Mouse (Mus musculus) adrenal gland, postnatal 14 days (tissue): ENCODE data around the gene Ptpn3. TPM values are rescaled to one million over a fixed set of nuclear protein-coding genes. Genes with fewer than 3 reads are reported as not detected.

ENCODE experiments used
- DNase-seq: peaks from one replicate; pipeline ENCODE4 v3.0.0; 2021; ENCODE audit warnings: mixed read lengths
- long read RNA-seq, 2 experiments: library from polyadenylated mRNA; stranded (forward); transcript quantifications; one replicate each; pipeline ENCODE4 v2.0.0; 2021
- total RNA-seq: library from RNA; stranded (reverse); gene quantifications from 2 replicates; pipeline ENCODE4 v1.2.3, GENCODE M21; 2021

Gene Ptpn3
- 19.0 and 26.2 TPM in 2 replicates for total RNA-seq
- long read RNA-seq, experiment 1, partial matches to known transcripts: 0 of 3 reads
- long read RNA-seq, experiment 1, other reads (novel, unspliced or antisense): 3 of 3 reads
- long read RNA-seq, experiment 2, partial matches to known transcripts: 2 of 7 reads
- long read RNA-seq, experiment 2, other reads (novel, unspliced or antisense): 5 of 7 reads

DNA sequence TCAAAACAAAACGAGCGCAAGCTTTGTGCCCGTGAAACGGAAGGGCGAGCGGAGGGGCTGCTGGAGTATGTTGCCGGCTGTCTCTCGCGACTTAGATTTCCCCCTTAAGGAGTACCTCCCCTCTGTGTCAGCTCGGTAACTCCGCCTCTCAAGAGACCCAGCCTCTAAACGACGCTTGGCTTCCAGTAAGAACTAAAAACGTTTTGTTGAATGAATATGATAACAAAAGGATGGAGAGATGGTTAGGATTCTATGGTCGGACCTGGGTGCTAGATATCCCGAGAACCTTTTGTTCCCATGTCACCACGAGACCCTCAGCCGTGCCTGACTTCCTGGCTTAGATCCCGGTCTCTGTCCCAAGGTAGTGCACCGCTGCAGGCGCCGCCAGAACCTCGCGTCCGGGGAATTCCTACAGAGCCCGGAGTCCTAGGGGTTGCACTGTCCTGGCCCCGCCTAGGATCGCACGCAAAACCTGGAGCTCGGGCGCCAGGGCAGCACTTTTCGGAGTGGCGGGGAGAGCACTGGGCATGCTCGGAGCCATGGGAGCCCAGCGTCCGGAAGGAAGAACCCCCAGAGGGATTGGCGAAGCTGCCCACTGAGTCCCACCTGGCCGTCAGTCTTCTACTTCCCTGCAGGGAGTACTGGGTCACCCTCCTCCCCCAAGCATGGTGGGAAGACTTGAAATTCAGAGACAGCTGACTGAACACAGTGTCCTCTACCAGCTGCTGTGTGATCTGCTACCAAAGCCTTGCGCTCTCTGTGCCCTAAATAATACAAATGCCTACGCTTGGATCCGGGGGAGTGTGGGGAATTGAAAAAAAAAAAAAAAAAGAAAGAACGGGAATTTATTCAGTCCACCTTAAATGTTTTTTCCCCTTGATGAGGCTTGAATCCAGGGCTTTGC lies at the start of gene Ptpn3:
TSS of gene Ptpn3 (minus strand) at position 428 of the 904 bp plus-strand sequence.
- peak; percentile 93 for DNase-seq

GRCm38 (mm10) chr4:57350541-57350940 lies 48.9 kb upstream of the Ptpn3 start:
- DNase-seq: no peak

- no peak for DNase-seq
Measured at GRCm38 (mm10) chr4:57343996-57344395, 42.4 kb upstream of the Ptpn3 start.

DNA sequence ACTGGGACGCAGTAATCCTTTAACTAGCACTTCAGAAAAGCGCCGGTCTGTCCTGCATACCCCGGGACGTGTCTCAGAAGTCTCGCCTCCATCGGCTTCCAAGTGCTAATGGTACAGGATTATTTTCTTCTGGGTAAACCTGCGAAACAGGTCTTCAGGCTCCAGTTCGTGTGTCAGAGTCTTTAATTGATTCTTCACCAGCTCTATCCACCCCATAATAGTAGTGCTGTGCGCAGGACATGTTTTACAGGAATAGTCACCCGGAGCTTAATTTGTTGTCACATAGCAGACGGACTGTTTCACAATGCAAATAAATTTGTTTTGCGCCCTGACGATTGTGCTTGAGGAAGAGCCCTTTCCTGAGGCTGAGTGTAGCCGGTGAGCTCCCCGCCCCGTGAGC lies 37.3 kb upstream of the Ptpn3 start:
- no peak for DNase-seq

DNA sequence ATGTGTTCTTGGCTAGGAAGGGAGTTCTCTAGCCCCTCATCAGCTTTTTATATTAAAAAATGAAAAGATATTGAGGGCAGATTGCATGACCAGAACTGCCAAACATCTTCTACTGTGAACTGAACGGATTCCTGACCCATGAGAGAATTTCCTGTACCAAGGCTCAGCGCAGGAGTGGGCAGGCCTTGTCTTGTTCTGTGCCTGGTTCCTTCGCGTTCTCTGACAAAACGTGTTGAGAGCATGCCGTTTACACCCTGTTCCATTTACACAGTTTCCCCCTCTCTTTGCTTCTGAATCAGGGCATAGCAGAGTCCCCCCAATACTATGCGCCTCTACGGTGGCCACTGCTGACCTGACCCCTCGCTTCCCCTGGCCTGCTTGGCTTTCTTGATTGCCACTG lies 36.4 kb upstream of the Ptpn3 start:
- DNase-seq: no peak

GRCm38 (mm10) chr4:57335000-57335666 lies 33.5 kb upstream of the Ptpn3 start:
- no peak for DNase-seq

DNA sequence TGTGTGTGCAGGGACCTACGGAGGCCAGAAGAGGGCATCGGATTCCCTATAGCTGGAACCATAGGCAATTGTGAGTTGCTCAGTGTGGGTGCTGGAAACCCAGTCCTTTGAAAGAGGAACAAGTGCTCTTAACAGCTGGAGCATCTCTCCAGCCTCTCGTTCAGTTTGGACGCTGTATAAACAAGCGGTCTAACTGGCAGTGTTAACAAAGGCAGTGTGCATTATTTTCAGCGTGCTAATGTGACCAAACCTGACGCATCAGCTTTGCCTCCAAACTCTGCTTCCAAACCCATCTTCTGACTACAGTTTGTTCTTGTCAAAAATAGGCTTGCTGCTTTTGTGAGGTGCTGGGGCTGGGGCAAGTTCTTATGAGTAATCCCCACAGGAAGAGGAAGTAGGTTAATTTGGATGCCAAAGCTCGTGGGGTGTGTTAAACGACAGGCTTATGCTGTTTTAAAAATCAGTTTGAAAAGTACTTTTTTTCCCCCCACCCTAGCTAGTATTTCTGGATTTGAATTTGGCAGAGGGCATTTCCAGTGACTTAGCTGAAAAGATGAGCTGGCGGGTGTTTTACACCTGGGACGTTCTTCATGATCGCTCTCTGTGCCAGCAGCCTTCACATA lies 32.4 kb upstream of the Ptpn3 start:
- DNase-seq: no peak

DNA sequence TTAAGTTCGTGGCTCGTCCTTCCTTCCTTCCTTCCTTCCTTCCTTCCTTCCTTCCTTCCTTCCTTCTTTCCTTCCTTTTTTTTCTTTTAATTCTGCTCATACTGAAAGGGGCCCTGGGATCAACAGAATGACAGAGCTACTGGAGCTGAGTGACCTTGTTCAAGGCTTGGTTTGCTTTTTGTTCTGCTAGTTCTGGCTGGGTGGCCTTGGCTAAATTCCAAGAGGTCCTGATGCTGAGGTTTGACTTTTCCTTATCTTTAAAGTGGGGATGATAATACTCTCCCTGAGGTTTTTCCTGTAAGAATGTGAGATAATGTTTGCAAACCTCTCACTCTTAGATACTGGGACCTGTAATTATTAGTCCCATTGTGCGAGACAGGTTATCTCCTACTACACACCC lies 30.9 kb upstream of the Ptpn3 start:
- peak; percentile 74 for DNase-seq

DNA sequence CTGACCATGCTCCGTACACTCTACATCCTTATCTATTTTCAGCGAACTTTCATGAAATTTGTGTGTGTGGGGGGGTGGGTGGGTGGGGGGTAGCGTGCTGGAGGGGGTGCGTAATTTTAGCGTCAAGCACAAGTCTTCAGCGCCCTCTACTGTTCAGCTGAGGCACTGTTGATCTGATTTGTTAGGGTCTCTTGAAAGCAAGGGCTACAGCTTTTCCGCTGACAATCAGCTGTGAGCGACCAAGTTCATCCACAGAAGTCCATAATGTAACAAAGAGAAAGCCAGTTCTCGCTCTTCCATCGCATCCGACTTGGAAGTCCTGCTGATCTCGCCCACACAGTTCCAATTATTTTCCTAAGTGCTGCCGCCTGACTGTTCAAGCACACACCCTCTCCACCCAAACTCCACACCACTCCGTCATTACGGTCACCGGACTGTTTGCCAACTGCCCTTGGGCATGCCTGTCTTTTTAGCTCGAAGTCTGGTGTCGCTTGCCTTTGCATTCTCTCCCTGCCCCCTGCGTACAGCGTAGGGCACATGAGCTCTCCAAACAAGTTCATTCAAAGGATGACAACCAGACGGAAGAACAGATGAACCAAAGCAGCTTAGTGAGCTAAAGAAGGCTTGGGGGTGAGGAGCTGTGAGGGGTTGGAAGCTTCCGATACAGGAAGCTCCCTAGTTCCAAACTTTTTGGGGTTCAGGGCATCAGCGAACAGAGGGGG lies 19.1 kb upstream of the Ptpn3 start:
- peak; percentile 52 for DNase-seq

DNA sequence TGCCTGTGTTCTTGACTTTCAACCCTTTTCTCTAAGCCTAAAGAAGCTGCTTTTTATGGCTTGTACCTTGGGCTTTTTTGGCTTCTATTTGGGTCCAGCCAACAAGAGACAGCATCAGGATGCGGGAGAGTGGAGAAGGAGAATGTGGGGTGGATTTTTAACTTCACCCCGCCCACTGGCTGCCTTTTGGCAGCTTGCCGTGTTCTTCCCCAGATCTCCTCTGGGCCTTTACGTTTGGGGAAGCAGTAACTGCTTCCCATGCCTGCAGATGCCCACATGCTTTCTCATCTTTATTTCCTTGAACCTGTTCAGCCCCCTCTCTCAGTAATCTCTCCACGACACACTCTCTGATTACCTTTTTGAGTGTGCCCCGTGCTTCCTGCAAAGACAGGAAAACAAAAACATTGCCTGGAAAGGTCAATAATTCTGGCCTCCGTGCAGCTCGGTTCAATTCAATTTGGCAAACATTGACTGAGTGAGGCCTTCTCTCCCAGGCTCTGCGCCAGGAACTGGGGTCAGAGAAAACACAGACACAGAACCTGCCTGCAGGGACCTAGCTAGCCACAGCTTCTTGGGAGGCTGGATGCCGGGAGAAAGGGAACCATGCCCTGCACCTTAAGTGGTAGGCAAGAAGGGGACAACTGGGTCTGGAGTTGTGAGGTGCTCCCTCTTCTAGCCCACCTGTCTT lies 17.0 kb upstream of the Ptpn3 start:
- DNase-seq: peak; percentile 43

DNA sequence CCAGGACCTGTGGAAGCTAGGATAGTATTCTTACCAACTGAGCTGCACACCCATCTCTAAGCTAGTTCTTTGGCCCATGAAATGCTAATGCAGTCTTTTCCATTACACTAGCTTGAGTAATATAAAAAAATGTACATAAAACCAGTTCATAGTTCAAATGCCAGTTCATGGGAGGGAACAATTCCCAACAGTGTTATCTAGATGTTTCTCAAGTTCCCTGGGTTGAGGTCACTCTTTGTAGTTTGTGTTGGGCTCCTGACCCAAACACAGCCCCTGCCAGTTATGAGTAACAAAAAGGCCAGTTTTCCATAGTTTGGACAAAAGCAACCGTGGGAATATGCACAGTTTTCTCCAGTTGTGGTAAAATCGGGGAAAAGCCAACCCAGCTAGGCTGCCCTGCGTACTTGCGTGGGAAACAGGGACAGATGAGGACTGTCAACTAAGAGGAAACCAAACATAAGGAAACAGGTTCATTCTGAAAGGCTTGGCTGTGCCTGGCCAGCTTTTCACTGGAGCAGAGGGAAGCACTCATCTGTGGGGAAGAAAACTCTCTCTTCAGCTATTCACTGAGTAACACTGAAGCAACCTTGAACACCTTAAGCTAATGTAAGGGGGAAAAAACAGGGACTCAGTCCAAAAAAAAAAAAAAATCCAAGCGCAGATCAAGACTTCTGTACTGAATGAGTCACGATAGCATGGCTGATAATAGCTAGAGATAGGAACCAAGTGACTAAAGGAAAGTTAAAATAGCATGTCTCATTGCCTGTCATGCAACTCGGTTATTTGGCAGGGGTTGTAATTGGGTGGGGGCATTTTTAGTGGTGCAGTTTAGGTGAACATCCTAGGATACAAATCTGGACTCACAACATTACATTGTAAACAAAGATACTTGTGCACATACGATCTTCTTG lies 10.9 kb upstream of the Ptpn3 start:
- DNase-seq: no peak

- no peak for DNase-seq
Measured at GRCm38 (mm10) chr4:57311750-57312149, 10.1 kb upstream of the Ptpn3 start.

DNA sequence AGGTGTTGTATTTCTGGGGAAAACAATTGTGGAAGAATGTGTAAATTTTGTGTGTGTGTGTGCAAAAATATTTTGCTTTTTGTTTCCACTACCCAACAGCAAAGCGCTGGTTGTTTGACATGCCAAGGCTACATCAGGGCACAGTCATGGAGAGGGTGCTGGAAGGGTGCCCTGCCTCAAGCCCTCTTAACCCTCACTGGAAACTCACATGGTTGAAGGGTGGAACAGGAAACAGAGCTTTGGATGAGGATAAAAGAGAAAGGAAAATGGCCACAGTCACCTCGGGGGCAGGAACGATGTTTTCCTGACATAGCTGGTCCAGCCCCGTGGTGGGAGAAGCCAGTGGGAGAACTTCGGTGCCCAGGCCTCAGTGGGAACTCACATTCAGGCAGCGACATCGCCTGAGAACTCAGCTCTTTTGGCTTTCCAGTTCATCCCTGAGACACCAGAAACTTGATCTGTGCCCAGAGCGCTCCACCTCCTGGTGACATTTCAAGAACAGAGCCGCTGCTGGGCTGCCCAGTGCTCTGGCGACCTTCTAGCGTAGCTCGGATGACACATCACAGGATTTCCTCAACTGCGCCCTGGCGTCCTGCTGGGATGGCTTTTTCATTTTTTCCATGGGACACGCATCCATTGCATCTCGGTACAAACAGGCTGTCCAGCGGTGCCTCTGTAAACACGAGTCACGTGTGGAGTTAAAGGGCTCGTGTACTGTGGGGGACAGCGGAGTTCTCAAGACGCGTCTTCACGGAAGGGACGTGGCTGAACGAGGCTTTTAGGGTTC lies 6.8 kb upstream of the Ptpn3 start:
- DNase-seq: peak; percentile 83

DNA sequence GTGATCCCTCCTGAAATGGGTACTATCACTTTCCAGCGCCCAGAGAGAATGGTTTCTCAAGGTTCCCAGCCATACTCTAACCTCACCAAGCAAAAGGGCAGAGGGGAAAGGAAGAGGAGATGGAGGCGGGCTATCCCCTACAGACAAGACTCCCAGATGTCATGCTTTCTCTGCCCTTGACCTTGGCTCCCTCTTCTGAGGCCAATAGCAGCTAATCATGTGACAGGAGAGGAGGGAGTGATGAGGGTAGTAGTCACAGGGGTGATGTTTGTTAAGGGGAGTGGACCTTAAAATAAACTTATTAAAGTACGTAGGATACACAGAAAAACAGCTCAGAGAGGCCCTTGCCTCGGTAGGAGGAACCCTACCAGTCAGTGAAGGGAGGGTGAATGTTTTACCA lies 6.1 kb upstream of the Ptpn3 start:
- DNase-seq: peak; percentile 56

DNA sequence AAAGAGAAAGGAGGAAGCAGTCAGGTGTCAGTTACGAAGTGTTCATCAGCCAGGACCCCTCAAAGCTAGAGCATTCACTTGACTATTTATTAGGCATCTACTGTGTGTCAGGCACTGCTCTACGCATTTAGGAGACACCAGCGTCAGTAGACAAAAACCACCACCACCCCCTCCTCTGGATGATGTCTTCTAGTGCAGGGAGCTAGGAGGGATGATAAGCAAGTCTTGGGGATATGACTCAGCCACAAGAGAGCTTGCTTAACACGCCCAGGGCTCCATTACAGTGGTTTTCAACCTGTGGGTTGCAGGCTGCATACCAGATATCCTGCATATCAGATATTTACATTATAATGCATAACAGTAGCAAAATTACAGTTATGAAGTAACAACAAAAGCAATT lies 4.6 kb upstream of the Ptpn3 start:
- no peak for DNase-seq

DNA sequence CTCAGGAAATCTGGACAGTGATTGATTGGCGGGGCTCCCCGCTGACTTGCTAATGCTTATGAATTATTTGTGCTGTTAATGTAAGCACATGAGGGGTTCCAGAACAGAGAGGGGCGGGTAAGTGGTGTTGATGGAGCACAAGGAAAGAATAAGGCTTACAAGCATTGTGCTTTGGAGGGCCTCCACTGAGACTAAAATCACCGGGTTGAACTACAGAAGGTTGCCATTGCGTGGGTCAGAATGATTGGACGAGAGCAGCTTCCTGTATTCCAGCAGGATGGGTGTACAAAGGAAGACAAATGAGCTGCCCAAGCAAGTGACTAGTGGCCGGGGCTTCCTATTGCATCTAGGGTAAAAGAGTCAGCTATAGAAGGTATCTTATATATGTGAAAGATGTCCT lies 4.0 kb upstream of the Ptpn3 start:
- no peak for DNase-seq

DNA sequence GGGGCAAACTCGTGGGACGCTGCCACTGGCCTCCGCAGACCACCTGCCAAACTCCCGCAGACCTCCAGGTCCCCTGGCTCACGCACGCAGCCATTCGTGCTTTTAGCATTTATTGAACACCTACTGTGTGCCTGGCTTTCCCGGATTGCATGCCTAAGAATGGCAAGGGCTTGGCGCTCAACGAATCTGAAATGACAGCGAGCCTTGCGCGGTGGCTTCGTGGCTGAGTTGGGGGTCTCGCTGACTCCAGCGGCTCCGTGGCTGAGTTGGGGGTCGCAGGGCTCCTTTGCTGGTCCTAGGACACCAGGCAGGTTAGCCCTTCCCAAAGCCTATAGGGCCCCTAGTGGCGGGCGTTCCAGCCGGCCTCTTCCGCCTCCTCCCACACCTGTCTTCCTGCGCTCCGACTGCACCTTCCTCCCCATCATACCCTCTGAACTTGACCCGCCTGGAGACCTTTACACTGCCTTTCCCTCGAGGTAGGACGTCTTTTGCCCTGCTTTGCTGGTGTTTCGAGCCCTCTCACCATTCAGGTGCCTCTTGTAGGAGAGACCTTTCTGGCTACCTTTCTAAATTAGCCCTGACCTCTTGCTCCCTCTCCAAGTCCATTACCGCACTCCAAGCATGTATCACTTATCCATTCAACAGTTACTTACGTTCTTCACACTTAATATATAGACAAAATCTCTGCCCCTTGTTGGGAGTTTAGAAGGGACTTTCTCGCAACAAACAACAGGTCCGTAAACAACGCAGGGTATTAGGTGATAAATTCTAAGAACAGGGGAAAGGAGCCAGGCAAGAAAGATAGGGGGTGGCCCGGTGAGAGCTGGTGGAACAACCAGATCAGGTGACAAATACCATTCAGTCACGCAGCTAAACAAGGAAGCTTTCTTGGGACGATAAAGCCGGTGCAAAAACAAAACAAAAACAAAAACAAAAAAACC lies 898 bp downstream of the Ptpn3 start:
- no peak for DNase-seq
